Mouse (Mus musculus): ENCODE data around the gene Echdc3. TPM values are rescaled to one million over a fixed set of nuclear protein-coding genes. Genes with fewer than 3 reads are reported as not detected.

The Echdc3 gene
- polyA plus RNA-seq, 1 experiment from 2014 or later = 12.4 TPM

DNA sequence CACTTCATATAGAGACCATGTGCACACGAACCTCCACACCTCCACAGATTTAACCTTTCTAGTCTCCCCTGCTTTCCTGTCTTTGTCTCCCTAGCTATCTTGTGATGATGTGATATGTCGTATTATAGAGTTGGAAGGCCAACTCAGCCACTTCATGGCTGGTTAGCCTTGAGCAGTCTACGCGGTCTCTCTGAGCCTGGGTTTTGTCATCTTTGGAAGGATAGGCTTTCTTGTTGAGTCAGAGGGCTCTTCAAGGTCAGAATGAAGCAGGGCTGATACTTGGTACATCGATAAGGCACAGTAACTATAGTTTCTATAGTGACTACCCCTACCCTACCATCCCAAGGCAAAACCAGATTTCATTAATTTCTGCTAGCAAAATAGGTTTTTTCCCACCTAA lies 28.6 kb upstream of the Echdc3 start:
- H3K4me1 ChIP-seq = peaks cover 3% of the 10 kb centered on the region; the same call in 1 of the 2 replicates
- H3K36me3 ChIP-seq = no peaks in the 10 kb centered on the region
- no peak for ATAC-seq (ENCODE audit: insufficient read depth, low FRiP score, low read depth)
- H3K9ac ChIP-seq = no peak overlapping the region
- no peaks in the 10 kb centered on the region; the same call in 1 of the 2 replicates for H3K9me3 ChIP-seq
- H3K27ac ChIP-seq = no peak overlapping the region
- WGBS = 88% methylated on average over 5 of the region's 5 CpGs
- no peak overlapping the region for H3K4me2 ChIP-seq
- H3K4me3 ChIP-seq (replicated peaks) = no peak overlapping the region
- H3K27me3 ChIP-seq (replicated peaks) = no peaks in the 10 kb centered on the region

GRCm38 (mm10) chr2:6240072-6240471 lies 27.2 kb upstream of the Echdc3 start:
- no peak overlapping the region for H3K4me3 ChIP-seq (replicated peaks)
- H3K9me3 ChIP-seq = no peaks in the 10 kb centered on the region
- no peak overlapping the region for H3K9ac ChIP-seq
- no peaks in the 10 kb centered on the region for H3K36me3 ChIP-seq
- H3K27me3 ChIP-seq (replicated peaks) = no peaks in the 10 kb centered on the region
- H3K4me2 ChIP-seq = no peak overlapping the region
- H3K27ac ChIP-seq = no peak overlapping the region
- ATAC-seq (ENCODE audit: insufficient read depth, low FRiP score, low read depth) = no peak
- WGBS = 54% methylated on average over 1 of the region's 1 CpGs
- peaks cover 3% of the 10 kb centered on the region; the same call in 1 of the 2 replicates for H3K4me1 ChIP-seq

DNA sequence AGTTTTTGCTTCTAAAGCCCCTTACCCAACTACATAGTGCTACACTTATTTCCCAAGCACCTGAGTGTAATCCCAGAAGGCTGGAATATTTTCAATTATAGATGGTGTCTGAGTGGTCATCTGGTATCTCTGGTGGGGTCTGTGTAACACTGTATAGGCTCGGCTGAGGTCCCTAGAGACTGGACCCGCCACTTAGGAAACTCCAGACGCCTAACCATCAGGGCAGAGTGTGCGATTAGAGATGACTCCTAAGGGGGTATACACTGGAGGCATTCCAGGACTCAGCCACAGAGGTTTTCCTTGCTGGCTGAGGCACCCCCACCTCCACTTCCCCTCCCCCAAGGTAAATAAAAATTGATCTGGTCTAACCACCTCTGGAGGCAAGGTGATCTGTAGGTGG lies 26.5 kb upstream of the Echdc3 start:
- no peaks in the 10 kb centered on the region for H3K9me3 ChIP-seq
- H3K27me3 ChIP-seq (replicated peaks) = no peaks in the 10 kb centered on the region
- no peak overlapping the region for H3K27ac ChIP-seq
- ATAC-seq (ENCODE audit: insufficient read depth, low FRiP score, low read depth) = peak; percentile 12; the same call in 1 of the 2 replicates
- peaks cover 3% of the 10 kb centered on the region; the same call in 1 of the 2 replicates for H3K4me1 ChIP-seq
- no peak overlapping the region for H3K4me3 ChIP-seq (replicated peaks)
- no peak overlapping the region for H3K9ac ChIP-seq
- H3K4me2 ChIP-seq = no peak overlapping the region
- H3K36me3 ChIP-seq = no peaks in the 10 kb centered on the region
- WGBS = 64% methylated on average over 4 of the region's 4 CpGs

DNA sequence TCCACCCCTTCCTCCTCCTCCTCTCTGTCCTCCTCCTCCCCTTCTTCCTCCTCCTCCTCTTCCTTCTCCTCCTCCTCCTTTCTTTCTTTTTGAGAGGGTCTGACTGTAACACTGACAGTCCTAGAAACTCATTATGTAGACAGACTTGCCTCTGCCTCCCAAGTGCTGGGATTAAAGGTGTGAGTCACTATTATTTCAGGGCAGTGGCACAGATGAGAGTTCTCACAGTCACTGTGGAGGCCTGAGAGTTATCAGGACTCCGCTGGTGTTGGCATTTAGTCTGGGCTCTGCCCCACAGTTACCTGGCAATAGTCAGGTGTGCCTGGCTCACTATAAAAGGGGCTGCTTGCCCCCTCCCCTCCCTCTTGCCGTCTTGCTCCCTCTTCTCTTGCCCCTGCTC lies 25.8 kb upstream of the Echdc3 start:
- Histone ChIP-seq H3K27me3 (replicated peaks) (no peaks in the 10 kb centered on the region), H3K4me3 (replicated peaks) (no peak overlapping the region), H3K27ac (peak overlapping the region; percentile 54; the same call in 1 of the 2 replicates), H3K9me3 (no peaks in the 10 kb centered on the region), H3K36me3 (no peaks in the 10 kb centered on the region), H3K4me2 (no peak overlapping the region), H3K9ac (no peak overlapping the region), H3K4me1 (peaks cover 3% of the 10 kb centered on the region; the same call in 1 of the 2 replicates)
- WGBS = 47% methylated on average over 2 of the region's 2 CpGs
- peak; percentile 45; the same call in 1 of the 2 replicates for ATAC-seq (ENCODE audit: insufficient read depth, low FRiP score, low read depth)

DNA sequence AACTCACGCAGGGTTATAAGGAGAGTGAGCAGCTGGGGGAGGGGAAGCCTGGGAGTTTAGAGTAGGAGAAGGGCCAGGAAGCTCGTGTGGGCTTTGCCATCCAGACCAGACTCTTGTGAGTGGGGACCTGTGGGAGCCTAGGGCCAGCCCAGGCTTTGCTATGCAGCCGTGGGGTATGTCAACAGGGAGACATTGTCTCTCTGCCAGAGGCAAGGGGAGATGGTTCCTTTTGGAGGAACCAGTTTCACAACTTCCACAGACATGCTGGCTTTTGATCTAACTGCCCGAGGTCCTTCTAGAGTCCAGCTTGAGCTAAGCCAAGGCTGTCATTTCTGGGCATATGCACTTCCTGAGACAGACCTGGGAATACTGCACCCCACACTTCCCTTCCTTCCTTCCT lies 25.4 kb upstream of the Echdc3 start:
- no peaks in the 10 kb centered on the region for H3K27me3 ChIP-seq (replicated peaks)
- peak; percentile 36; the same call in 1 of the 2 replicates for ATAC-seq (ENCODE audit: insufficient read depth, low FRiP score, low read depth)
- peaks cover 3% of the 10 kb centered on the region; the same call in 1 of the 2 replicates for H3K4me1 ChIP-seq
- no peaks in the 10 kb centered on the region for H3K9me3 ChIP-seq
- 44% methylated on average over 4 of the region's 4 CpGs for WGBS
- no peak overlapping the region for H3K4me2 ChIP-seq
- no peak overlapping the region for H3K9ac ChIP-seq
- no peaks in the 10 kb centered on the region for H3K36me3 ChIP-seq
- H3K4me3 ChIP-seq (replicated peaks) = no peak overlapping the region
- H3K27ac ChIP-seq = peak overlapping the region; percentile 54; the same call in 1 of the 2 replicates

GRCm38 (mm10) chr2:6233353-6233752 lies 20.5 kb upstream of the Echdc3 start:
- Histone ChIP-seq H3K9me3 (no peaks in the 10 kb centered on the region), H3K4me1 (peaks cover 3% of the 10 kb centered on the region; the same call in 1 of the 2 replicates), H3K4me2 (no peak overlapping the region), H3K4me3 (replicated peaks) (no peak overlapping the region), H3K27ac (no peak overlapping the region), H3K36me3 (no peaks in the 10 kb centered on the region), H3K9ac (no peak overlapping the region), H3K27me3 (replicated peaks) (no peaks in the 10 kb centered on the region)
- 59% methylated on average over 6 of the region's 6 CpGs for WGBS
- ATAC-seq (ENCODE audit: insufficient read depth, low FRiP score, low read depth) = no peak

DNA sequence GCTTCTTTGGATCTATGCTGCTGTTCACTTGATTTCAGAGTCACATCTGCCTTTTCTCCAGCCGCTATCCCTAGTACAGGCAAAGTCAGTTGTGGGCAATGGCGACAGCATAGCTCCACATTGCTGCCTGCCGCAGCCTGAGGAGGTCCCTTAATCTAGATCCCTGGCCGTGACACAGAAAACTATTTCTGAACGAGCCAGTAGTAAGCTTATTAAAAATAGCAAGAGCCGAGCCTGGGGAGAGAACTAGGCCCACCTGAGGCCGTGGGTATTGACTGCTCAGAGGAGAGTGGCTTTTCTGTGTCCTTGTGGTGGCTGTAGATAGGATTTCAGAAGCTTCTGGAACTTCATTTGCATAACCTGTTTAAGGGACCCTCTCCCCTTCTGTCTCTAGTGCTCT lies 19.9 kb upstream of the Echdc3 start:
- H3K27ac ChIP-seq = no peak overlapping the region
- WGBS = 81% methylated on average over 7 of the region's 7 CpGs
- ATAC-seq (ENCODE audit: insufficient read depth, low FRiP score, low read depth) = no peak

GRCm38 (mm10) chr2:6230865-6231264 lies 18.0 kb upstream of the Echdc3 start:
- Histone ChIP-seq H3K27me3 (replicated peaks) (no peaks in the 10 kb centered on the region), H3K9me3 (no peaks in the 10 kb centered on the region), H3K27ac (no peak overlapping the region), H3K4me2 (no peak overlapping the region), H3K9ac (no peak overlapping the region), H3K36me3 (no peaks in the 10 kb centered on the region), H3K4me3 (replicated peaks) (no peak overlapping the region), H3K4me1 (no peaks in the 10 kb centered on the region)
- no peak for ATAC-seq (ENCODE audit: insufficient read depth, low FRiP score, low read depth)
- 68% methylated on average over 6 of the region's 6 CpGs for WGBS

More for the DNA sequence above, 19.9 kb upstream of the Echdc3 start:
- H3K4me1 ChIP-seq = no peaks in the 10 kb centered on the region
- H3K9ac ChIP-seq = no peak overlapping the region
- no peak overlapping the region for H3K4me3 ChIP-seq (replicated peaks)
- no peaks in the 10 kb centered on the region for H3K9me3 ChIP-seq
- no peak overlapping the region for H3K4me2 ChIP-seq
- no peaks in the 10 kb centered on the region for H3K36me3 ChIP-seq
- H3K27me3 ChIP-seq (replicated peaks) = no peaks in the 10 kb centered on the region

DNA sequence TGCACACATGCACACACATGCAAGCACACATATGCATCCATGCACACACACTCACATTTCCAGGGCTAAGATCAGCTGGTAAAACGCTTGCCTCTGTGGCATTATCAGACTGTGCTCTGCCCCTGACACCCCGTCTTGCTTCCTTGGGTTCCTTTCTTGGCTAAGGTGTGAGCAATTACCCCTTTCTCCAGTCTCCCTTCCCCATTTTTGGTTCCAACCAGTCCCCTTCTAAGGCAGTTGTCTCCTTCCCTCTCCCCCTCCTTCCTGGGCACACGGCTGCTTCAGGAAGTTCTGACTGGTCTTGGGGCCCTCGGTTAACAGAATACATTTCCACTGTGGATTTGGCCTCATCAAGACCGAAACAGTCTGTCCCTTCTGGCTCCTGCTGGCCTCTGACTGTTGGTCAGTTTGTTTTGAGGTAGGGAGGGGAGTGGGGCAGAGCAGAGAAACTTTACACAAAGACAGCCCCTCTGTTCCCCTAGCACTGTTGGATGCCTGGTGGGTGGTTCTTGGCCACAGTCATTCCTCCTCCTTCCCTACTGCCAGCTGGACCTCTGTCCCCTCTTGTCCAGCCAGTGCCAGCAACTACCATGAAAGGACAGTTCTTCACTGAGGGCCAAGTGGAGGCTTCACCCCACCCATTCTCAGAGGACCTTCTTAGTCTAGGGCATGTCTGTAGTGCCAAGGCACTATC lies 16.9 kb upstream of the Echdc3 start:
- Histone ChIP-seq H3K36me3 (no peaks in the 10 kb centered on the region), H3K4me1 (no peaks in the 10 kb centered on the region), H3K4me3 (replicated peaks) (no peak overlapping the region), H3K27ac (no peak overlapping the region), H3K9ac (no peak overlapping the region), H3K4me2 (no peak overlapping the region), H3K27me3 (replicated peaks) (no peaks in the 10 kb centered on the region), H3K9me3 (no peaks in the 10 kb centered on the region)
- WGBS = 68% methylated on average over 5 of the region's 5 CpGs
- ATAC-seq (ENCODE audit: insufficient read depth, low FRiP score, low read depth) = no peak

- Histone ChIP-seq H3K27ac (no peak overlapping the region), H3K27me3 (replicated peaks) (no peaks in the 10 kb centered on the region), H3K4me3 (replicated peaks) (no peak overlapping the region), H3K4me2 (no peak overlapping the region), H3K4me1 (no peaks in the 10 kb centered on the region), H3K9me3 (no peaks in the 10 kb centered on the region), H3K9ac (no peak overlapping the region), H3K36me3 (no peaks in the 10 kb centered on the region)
- 88% methylated on average over 7 of the region's 7 CpGs for WGBS
- no peak for ATAC-seq (ENCODE audit: insufficient read depth, low FRiP score, low read depth)
These were observed 14.2 kb upstream of the Echdc3 start for GRCm38 (mm10) chr2:6227059-6227445.

DNA sequence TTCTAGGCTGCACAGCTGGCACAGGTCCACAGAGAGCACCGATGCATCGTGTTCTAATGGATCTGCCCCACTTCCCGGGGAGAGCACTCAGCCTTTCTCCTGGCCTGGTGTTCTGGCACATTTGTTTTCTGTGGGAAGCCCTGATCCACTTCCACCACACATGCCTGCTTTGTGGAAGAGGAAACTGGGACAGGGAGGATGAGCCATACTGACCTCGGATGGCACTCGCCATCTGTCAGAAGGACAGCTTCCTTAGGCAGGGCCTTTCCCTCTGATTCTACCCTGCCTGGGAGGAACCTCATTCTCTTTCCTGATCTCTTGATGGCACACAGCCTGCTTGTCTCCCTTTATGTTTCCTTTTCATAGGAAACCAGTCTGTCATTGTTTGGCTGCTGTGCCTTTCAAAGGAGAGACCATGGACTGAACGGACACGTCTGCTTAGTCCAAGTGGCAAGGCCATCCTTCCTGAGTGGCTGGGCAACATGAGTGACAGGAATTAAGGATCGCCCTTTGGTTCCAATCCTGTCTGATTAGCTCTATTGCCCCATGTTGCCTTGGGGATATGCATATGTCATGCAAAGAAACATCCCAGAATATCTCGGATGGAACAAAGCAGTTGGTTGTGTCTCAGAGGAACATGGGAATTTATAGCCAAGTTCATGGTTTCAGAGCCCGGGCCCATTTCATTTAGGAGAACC lies 13.7 kb upstream of the Echdc3 start:
- Histone ChIP-seq H3K27ac (no peak overlapping the region), H3K4me3 (replicated peaks) (no peak overlapping the region), H3K9ac (no peak overlapping the region), H3K4me1 (no peaks in the 10 kb centered on the region), H3K36me3 (no peaks in the 10 kb centered on the region), H3K4me2 (no peak overlapping the region), H3K27me3 (replicated peaks) (no peaks in the 10 kb centered on the region), H3K9me3 (no peaks in the 10 kb centered on the region)
- WGBS = 72% methylated on average over 10 of the region's 10 CpGs
- ATAC-seq (ENCODE audit: insufficient read depth, low FRiP score, low read depth) = no peak

- Histone ChIP-seq H3K4me1 (no peaks in the 10 kb centered on the region), H3K4me2 (no peak overlapping the region), H3K9ac (no peak overlapping the region), H3K27ac (no peak overlapping the region), H3K9me3 (no peaks in the 10 kb centered on the region), H3K4me3 (replicated peaks) (no peak overlapping the region), H3K36me3 (no peaks in the 10 kb centered on the region), H3K27me3 (replicated peaks) (no peaks in the 10 kb centered on the region)
- ATAC-seq (ENCODE audit: insufficient read depth, low FRiP score, low read depth) = peak; percentile 39; the same call in 1 of the 2 replicates
- 7% methylated on average over 4 of the region's 4 CpGs for WGBS
These were observed 7.4 kb upstream of the Echdc3 start for GRCm38 (mm10) chr2:6220141-6220805.

Measured in stomach, embryonic 15.5 days (tissue).